Mouse (Mus musculus): ENCODE data around the gene Ppp2r3d. TPM values are rescaled to one million over a fixed set of nuclear protein-coding genes. Genes with fewer than 3 reads are reported as not detected.

The Ppp2r3d gene
- total RNA-seq, 2 experiments from 2014 or later = 5.9 to 9.6 TPM

GRCm38 (mm10) chr9:124422427-124422826, 54.3 kb downstream of the Ppp2r3d start:
- ATAC-seq (replicated peaks; ENCODE audit: low FRiP score, poor library complexity, severe bottlenecking) = no peak

GRCm38 (mm10) chr9:124412921-124413320, 63.8 kb downstream of the Ppp2r3d start:
- no peak for ATAC-seq (replicated peaks; ENCODE audit: low FRiP score, poor library complexity, severe bottlenecking)

- no peak for ATAC-seq (replicated peaks; ENCODE audit: low FRiP score, poor library complexity, severe bottlenecking)
Observed at GRCm38 (mm10) chr9:124411553-124411952, 65.1 kb downstream of the Ppp2r3d start.

GRCm38 (mm10) chr9:124408564-124408963, 68.1 kb downstream of the Ppp2r3d start:
- ATAC-seq (replicated peaks; ENCODE audit: low FRiP score, poor library complexity, severe bottlenecking) = no peak

Other genes starting within 250 kb of the Ppp2r3d start
- 5.0 and 12.3 TPM in 2 replicates for gene 2010315B03Rik, start 164.2 kb downstream of the Ppp2r3d start, total RNA-seq (2015; ENCODE audit: low replicate concordance)
- 3.0 and 9.2 TPM in 2 replicates for gene 2010315B03Rik, start 164.2 kb downstream of the Ppp2r3d start, total RNA-seq (2017; ENCODE audit: low replicate concordance)
- not detected in 2 replicates for gene Gm21836, start 16.9 kb upstream of the Ppp2r3d start, total RNA-seq (2015; ENCODE audit: low replicate concordance)
- gene Gm21836, start 16.9 kb upstream of the Ppp2r3d start, total RNA-seq (2017; ENCODE audit: low replicate concordance) = not detected in 2 replicates